Mouse (Mus musculus): Measurements from ENCODE around the gene Gm14214. TPM values are rescaled to one million over a fixed set of nuclear protein-coding genes. Genes with fewer than 3 reads are reported as not detected.
A peak's percentile ranks its signal among the peaks of the same experiment; 100 is the strongest.

Gm14214 gene
- polyA plus RNA-seq, 1 experiment from 2014 or later: not detected

DNA sequence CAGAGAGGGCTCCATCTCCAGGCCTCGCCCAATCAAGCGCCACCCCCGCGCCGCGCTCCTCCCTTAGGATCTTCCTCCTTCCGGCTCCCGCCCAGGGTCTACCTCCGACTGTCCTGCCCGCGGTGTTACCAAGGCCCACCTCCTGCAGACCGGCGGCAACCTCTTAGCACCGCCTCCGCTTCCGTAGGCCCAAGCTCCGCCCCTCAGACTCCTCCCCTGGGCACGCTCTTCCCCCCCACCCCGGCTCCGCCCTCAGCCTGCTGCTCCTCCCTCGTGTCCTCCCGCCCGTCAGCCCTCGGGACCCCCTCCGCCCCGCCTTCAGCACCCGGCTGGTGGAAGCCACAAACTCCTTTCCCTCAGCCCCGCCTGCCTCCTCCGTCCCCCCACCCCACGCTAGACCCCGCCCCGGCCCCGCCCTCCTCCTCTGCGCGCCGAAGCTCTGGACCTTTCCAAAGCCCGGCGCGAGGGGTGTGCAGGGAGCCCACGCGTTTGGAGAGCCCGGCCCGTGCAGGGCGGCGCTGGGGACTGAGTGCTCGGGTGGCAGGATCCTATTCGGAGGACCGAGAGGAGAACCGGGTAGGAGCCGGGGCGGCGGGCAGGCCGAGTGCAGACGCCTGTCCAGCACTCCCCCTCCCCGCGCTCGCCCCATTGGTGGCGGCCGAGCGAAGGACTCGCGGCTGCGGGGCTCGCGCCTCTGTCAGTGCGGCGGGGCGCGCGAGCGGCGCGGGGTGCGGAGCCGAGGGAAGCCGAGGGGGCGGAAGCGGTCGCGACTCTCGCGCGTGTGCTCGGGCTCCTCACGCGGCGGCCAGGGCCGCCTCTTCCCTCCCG, 21.0 kb upstream of the Gm14214 start, which contains the start of the genes Raly and a:
Gene Raly (plus strand): TSS at position 441 of the 828 bp plus-strand sequence.
Gene a (plus strand): TSS at position 747 of the 828 bp plus-strand sequence.
- peak within 1 kb of the TSS; percentile 98 for H3K9ac ChIP-seq
- H3K27ac ChIP-seq (ENCODE audit: poor library complexity, severe bottlenecking): peak within 1 kb of the TSS; percentile 95
- H3K36me3 ChIP-seq: no peaks in the 10 kb centered on the region
- no peaks in the 10 kb centered on the region for H3K27me3 ChIP-seq (replicated peaks)
- H3K4me2 ChIP-seq: peak within 1 kb of the TSS; percentile 78
- H3K9me3 ChIP-seq (replicated peaks): no peaks in the 10 kb centered on the region
- H3K4me1 ChIP-seq (replicated peaks): peaks cover 46% of the 10 kb centered on the region
- peak; percentile 96 for ATAC-seq (ENCODE audit: insufficient number of reproducible peaks, low FRiP score)
- under 1% methylated on average over 66 of the region's 89 CpGs for WGBS
- peak within 1 kb of the TSS; percentile 88 for H3K4me3 ChIP-seq

DNA sequence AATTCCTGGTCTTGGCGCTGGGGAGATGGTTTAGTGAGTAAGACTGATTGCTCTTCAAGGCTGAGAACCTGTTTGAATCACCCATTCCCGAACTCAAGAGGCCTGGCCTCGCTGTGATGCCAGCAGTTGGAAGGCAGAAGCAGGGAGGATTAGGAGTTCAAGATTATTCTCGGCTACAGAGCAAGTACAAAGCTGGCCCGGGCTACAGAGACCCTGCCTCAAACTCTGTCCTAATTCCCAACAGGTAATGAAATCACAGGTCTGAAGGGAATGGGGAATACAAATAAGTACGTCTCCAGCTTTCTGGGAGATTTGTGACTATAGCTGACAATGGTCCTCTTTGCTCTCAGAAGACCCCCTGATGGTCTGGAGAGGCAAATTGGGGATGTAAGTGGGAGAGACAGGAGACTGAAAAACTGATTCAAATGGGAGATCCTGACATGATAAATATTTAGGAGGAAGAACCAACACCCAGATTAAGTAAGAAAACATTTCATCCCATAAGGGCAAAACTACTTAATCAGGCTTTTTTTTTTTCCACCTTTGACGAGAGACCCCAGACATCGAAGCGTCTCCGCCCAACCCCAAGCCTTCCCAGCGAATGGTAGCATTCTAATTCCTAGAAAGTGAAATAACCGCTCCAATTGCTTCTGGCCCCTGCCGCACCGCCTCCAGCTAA, 20.3 kb upstream of the Gm14214 start:
- WGBS: 7% methylated on average over 14 of the region's 14 CpGs
- ATAC-seq (ENCODE audit: insufficient number of reproducible peaks, low FRiP score): no peak

GRCm38 (mm10) chr2:154789381-154789780, 19.6 kb upstream of the Gm14214 start:
- Histone ChIP-seq H3K27ac (ENCODE audit: poor library complexity, severe bottlenecking) (no peak overlapping the region), H3K9ac (no peak overlapping the region), H3K36me3 (no peaks in the 10 kb centered on the region), H3K27me3 (replicated peaks) (no peaks in the 10 kb centered on the region), H3K4me1 (replicated peaks) (peaks cover 33% of the 10 kb centered on the region), H3K9me3 (replicated peaks) (no peaks in the 10 kb centered on the region), H3K4me3 (no peak overlapping the region), H3K4me2 (no peak overlapping the region)
- 61% methylated on average over 6 of the region's 6 CpGs for WGBS
- no peak for ATAC-seq (ENCODE audit: insufficient number of reproducible peaks, low FRiP score)

More for the DNA sequence above, 20.3 kb upstream of the Gm14214 start:
- Histone ChIP-seq H3K36me3 (no peaks in the 10 kb centered on the region), H3K27me3 (replicated peaks) (no peaks in the 10 kb centered on the region), H3K27ac (ENCODE audit: poor library complexity, severe bottlenecking) (0 out of 2 replicates have a peak overlapping the region, but pooled peaks have one; percentile 36), H3K4me2 (peak overlapping the region; percentile 78), H3K9ac (no peak overlapping the region), H3K4me1 (replicated peaks) (peaks cover 39% of the 10 kb centered on the region), H3K4me3 (peak overlapping the region; percentile 88), H3K9me3 (replicated peaks) (no peaks in the 10 kb centered on the region)

GRCm38 (mm10) chr2:154786776-154787175, 16.9 kb upstream of the Gm14214 start:
- H3K4me2 ChIP-seq: no peak overlapping the region
- no peaks in the 10 kb centered on the region for H3K36me3 ChIP-seq
- H3K27ac ChIP-seq (ENCODE audit: poor library complexity, severe bottlenecking): no peak overlapping the region
- no peak overlapping the region for H3K9ac ChIP-seq
- no peaks in the 10 kb centered on the region for H3K27me3 ChIP-seq (replicated peaks)
- H3K4me3 ChIP-seq: no peak overlapping the region
- WGBS: 76% methylated on average over 11 of the region's 11 CpGs
- ATAC-seq (ENCODE audit: insufficient number of reproducible peaks, low FRiP score): no peak
- H3K9me3 ChIP-seq (replicated peaks): no peaks in the 10 kb centered on the region
- H3K4me1 ChIP-seq (replicated peaks): peaks cover 14% of the 10 kb centered on the region; the same call in 1 of the 2 replicates

DNA sequence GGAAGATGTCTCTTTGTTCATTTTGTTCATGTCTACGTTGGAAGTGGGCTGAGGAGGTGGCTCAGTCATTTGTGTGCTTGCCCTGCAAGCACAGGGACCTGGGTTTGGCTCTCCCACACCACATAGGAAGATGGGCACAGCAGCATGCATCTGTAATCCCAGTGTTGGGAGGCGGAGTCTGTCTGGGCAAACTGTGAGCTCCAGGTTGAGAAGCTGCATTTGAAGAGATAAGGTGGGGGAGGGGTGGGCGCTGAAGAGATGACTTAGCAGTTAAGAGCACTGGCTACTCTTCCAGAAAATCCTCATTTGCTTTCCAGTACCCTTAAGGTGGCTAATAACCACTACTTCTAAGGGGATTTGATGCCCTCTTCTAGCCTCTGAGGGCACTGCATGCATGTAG, 16.4 kb upstream of the Gm14214 start:
- no peak overlapping the region for H3K27ac ChIP-seq (ENCODE audit: poor library complexity, severe bottlenecking)
- no peaks in the 10 kb centered on the region for H3K36me3 ChIP-seq
- no peak overlapping the region for H3K9ac ChIP-seq
- H3K9me3 ChIP-seq (replicated peaks): no peaks in the 10 kb centered on the region
- 38% methylated on average over 3 of the region's 3 CpGs for WGBS
- no peak overlapping the region for H3K4me2 ChIP-seq
- H3K27me3 ChIP-seq (replicated peaks): no peaks in the 10 kb centered on the region
- peaks cover 14% of the 10 kb centered on the region; the same call in 1 of the 2 replicates for H3K4me1 ChIP-seq (replicated peaks)
- no peak for ATAC-seq (ENCODE audit: insufficient number of reproducible peaks, low FRiP score)
- H3K4me3 ChIP-seq: no peak overlapping the region

- Histone ChIP-seq H3K36me3 (no peaks in the 10 kb centered on the region), H3K27ac (ENCODE audit: poor library complexity, severe bottlenecking) (no peak overlapping the region), H3K4me3 (no peak overlapping the region), H3K9ac (no peak overlapping the region), H3K4me1 (replicated peaks) (peaks cover 14% of the 10 kb centered on the region; the same call in 1 of the 2 replicates), H3K27me3 (replicated peaks) (no peaks in the 10 kb centered on the region), H3K9me3 (replicated peaks) (no peaks in the 10 kb centered on the region), H3K4me2 (no peak overlapping the region)
- no peak for ATAC-seq (ENCODE audit: insufficient number of reproducible peaks, low FRiP score)
- WGBS: 63% methylated on average over 3 of the region's 3 CpGs
Observed at GRCm38 (mm10) chr2:154785284-154785683, 15.5 kb upstream of the Gm14214 start.

DNA sequence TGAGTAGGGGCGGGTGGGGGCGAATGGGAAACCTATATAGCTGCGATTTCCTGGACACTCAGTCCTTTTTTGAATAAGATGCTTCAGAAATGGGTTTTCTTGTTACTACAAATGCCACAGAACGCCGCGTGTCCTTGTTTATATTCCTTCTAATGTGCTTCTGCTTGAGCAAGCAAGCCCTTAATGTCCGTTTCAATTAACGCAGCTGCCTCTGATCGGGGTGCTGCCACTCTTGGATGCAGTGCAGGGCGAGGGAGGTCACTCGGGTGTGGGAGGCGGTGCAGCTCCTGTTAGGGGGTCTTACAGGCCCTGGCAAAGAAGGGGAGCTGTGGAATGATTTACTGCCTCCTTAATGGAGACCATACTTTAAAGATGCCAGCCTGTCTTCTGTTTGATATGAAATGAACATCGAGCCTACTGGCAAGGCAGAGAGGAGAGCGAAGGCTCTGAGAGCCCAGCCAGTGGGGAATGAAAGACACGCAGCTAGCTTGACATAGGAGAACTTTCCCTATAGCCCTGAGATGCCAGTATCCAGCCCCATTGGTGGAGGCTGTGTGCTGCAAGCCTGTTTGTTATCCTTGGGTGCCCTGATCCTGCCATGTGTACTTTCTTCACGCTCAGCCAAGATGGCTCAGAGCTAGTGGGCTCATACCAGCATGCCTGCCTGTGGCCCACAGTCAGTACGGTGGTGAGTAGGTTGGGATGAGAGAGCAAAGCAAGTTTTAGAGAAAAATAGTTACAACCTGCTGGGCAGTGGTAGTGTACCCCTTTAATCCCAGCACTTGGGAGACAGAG, 13.2 kb upstream of the Gm14214 start:
- H3K4me2 ChIP-seq: no peak overlapping the region
- 78% methylated on average over 17 of the region's 17 CpGs for WGBS
- ATAC-seq (ENCODE audit: insufficient number of reproducible peaks, low FRiP score): no peak
- no peak overlapping the region for H3K9ac ChIP-seq
- no peak overlapping the region for H3K4me3 ChIP-seq
- H3K4me1 ChIP-seq (replicated peaks): peaks cover 6% of the 10 kb centered on the region; the same call in 1 of the 2 replicates
- no peaks in the 10 kb centered on the region for H3K27me3 ChIP-seq (replicated peaks)
- H3K27ac ChIP-seq (ENCODE audit: poor library complexity, severe bottlenecking): no peak overlapping the region
- no peaks in the 10 kb centered on the region for H3K36me3 ChIP-seq
- no peaks in the 10 kb centered on the region for H3K9me3 ChIP-seq (replicated peaks)

DNA sequence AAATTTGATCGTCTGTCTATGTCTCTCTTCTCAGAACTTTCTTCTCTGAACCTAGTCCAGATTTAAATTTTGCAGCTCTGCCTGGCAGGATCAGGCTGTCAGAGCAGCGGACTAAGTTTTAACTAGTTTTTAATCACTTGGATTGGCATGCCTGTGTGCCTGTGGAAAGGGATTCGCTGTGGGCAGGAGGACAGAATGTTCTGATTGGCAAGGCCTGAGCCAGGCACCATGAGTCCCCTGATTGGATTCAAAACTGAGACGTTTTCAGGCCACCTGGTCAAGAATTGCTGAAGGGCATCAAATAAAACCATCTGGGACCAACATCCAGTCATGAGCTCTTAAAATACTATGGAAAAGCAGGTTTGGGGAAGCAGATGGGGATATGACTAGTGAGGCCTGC, 12.5 kb upstream of the Gm14214 start:
- H3K9ac ChIP-seq: no peak overlapping the region
- no peak overlapping the region for H3K27ac ChIP-seq (ENCODE audit: poor library complexity, severe bottlenecking)
- H3K4me1 ChIP-seq (replicated peaks): peaks cover 6% of the 10 kb centered on the region; the same call in 1 of the 2 replicates
- H3K4me3 ChIP-seq: no peak overlapping the region
- no peak for ATAC-seq (ENCODE audit: insufficient number of reproducible peaks, low FRiP score)
- no peaks in the 10 kb centered on the region for H3K36me3 ChIP-seq
- WGBS: 70% methylated on average over 4 of the region's 4 CpGs
- H3K27me3 ChIP-seq (replicated peaks): no peaks in the 10 kb centered on the region
- H3K4me2 ChIP-seq: no peak overlapping the region
- H3K9me3 ChIP-seq (replicated peaks): no peaks in the 10 kb centered on the region

- H3K9me3 ChIP-seq (replicated peaks): no peaks in the 10 kb centered on the region
- H3K4me2 ChIP-seq: no peak overlapping the region
- peaks cover 7% of the 10 kb centered on the region; the same call in 1 of the 2 replicates for H3K4me1 ChIP-seq (replicated peaks)
- H3K27ac ChIP-seq (ENCODE audit: poor library complexity, severe bottlenecking): no peak overlapping the region
- no peaks in the 10 kb centered on the region for H3K27me3 ChIP-seq (replicated peaks)
- H3K4me3 ChIP-seq: no peak overlapping the region
- no peaks in the 10 kb centered on the region for H3K36me3 ChIP-seq
- H3K9ac ChIP-seq: no peak overlapping the region
- no peak for ATAC-seq (ENCODE audit: insufficient number of reproducible peaks, low FRiP score)
- WGBS: 63% methylated on average over 3 of the region's 3 CpGs
Observed at GRCm38 (mm10) chr2:154779648-154780047, 9.8 kb upstream of the Gm14214 start.

DNA sequence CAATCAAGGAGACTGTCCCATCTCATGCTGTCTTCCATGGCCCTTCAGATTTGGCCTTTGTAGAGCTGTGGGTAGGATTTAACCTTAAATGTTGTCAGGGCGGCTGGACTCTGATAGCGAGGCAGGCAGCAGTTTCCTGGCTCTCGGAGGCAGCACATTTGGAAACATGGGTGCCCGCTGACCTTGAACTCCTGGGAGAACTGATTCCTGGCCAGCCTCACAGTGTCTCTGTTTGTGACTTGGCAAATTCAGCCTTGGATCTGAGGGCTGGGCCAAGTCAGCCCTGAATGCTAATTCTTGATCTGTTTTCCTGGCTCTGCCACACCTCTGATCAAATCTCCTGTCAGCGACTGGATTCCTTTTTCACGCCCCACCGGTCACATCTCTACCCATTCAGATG, 6.7 kb upstream of the Gm14214 start:
- Histone ChIP-seq H3K36me3 (no peaks in the 10 kb centered on the region), H3K9ac (no peak overlapping the region), H3K4me1 (replicated peaks) (peaks cover 7% of the 10 kb centered on the region; the same call in 1 of the 2 replicates), H3K4me3 (no peak overlapping the region), H3K9me3 (replicated peaks) (peaks cover 4% of the 10 kb centered on the region; the same call in 1 of the 2 replicates), H3K27me3 (replicated peaks) (no peaks in the 10 kb centered on the region), H3K4me2 (no peak overlapping the region), H3K27ac (ENCODE audit: poor library complexity, severe bottlenecking) (no peak overlapping the region)
- 46% methylated on average over 7 of the region's 7 CpGs for WGBS
- ATAC-seq (ENCODE audit: insufficient number of reproducible peaks, low FRiP score): no peak

Measured in heart, embryonic 12.5 days (tissue).